Mouse (Mus musculus): ENCODE measurements around the gene Hipk2. TPM values are rescaled to one million over a fixed set of nuclear protein-coding genes. Genes with fewer than 3 reads are reported as not detected.
A peak's percentile ranks its signal among the peaks of the same experiment; 100 is the strongest.

Gene Hipk2
- polyA plus RNA-seq, 1 experiment, result 14.9 TPM

- Histone ChIP-seq H3K4me3 (ENCODE audit: extremely low read depth, insufficient read depth, insufficient read length) (no peak overlapping the region), H3K27ac (ENCODE audit: insufficient read depth, low read length) (no peak overlapping the region), H3K4me1 (ENCODE audit: control insufficient read depth, insufficient read depth, insufficient read length) (peaks cover 15% of the 10 kb centered on the region), H3K36me3 (ENCODE audit: control insufficient read depth, insufficient read depth, low read length) (0 out of 2 replicates have a peak, but pooled peaks cover 2% of the 10 kb centered on the region), H3K27me3 (ENCODE audit: control insufficient read depth, insufficient read depth, low read length) (no peaks in the 10 kb centered on the region)
- DNase-seq (ENCODE audit: low read depth in 1 of 2, low spot score in 2 of 2), result no peak
- WGBS, result 96% methylated on average over 3 of the region's 3 CpGs
- no peak for TF ChIP-seq POLR2A (IDR thresholded peaks at IDR 0.05; ENCODE audit: low read depth, low read length)
- no peak for TF ChIP-seq CTCF (IDR thresholded peaks at IDR 0.05; ENCODE audit: extremely low read depth, insufficient read depth, insufficient read length, insufficient replicate concordance)
Measured at GRCm38 (mm10) chr6:38725515-38725914, 150.4 kb downstream of the Hipk2 start.

- WGBS, result 50% methylated on average over 1 of the region's 1 CpGs
- Histone ChIP-seq H3K36me3 (ENCODE audit: control insufficient read depth, insufficient read depth, low read length) (peaks cover 12% of the 10 kb centered on the region), H3K27ac (ENCODE audit: insufficient read depth, low read length) (no peak overlapping the region)
Measured at GRCm38 (mm10) chr6:38721361-38721760, 154.6 kb downstream of the Hipk2 start.

GRCm38 (mm10) chr6:38719229-38719628, 156.7 kb downstream of the Hipk2 start:
- Histone ChIP-seq H3K4me1 (ENCODE audit: control insufficient read depth, insufficient read depth, insufficient read length) (peaks cover 23% of the 10 kb centered on the region), H3K27ac (ENCODE audit: insufficient read depth, low read length) (no peak overlapping the region), H3K4me3 (ENCODE audit: extremely low read depth, insufficient read depth, insufficient read length) (no peak overlapping the region), H3K36me3 (ENCODE audit: control insufficient read depth, insufficient read depth, low read length) (peaks cover 17% of the 10 kb centered on the region), H3K27me3 (ENCODE audit: control insufficient read depth, insufficient read depth, low read length) (no peaks in the 10 kb centered on the region)
- DNase-seq (ENCODE audit: low read depth in 1 of 2, low spot score in 2 of 2), result no peak
- TF ChIP-seq CTCF (IDR thresholded peaks at IDR 0.05; ENCODE audit: extremely low read depth, insufficient read depth, insufficient read length, insufficient replicate concordance) (no peak), POLR2A (IDR thresholded peaks at IDR 0.05; ENCODE audit: low read depth, low read length) (no peak)
- WGBS, result 96% methylated on average over 6 of the region's 6 CpGs

More at GRCm38 (mm10) chr6:38721361-38721760, 154.6 kb downstream of the Hipk2 start:
- no peak for DNase-seq (ENCODE audit: low read depth in 1 of 2, low spot score in 2 of 2)
- H3K27me3 ChIP-seq (ENCODE audit: control insufficient read depth, insufficient read depth, low read length), result no peaks in the 10 kb centered on the region
- no peak overlapping the region for H3K4me3 ChIP-seq (ENCODE audit: extremely low read depth, insufficient read depth, insufficient read length)
- no peak for TF ChIP-seq POLR2A (IDR thresholded peaks at IDR 0.05; ENCODE audit: low read depth, low read length)
- TF ChIP-seq CTCF (IDR thresholded peaks at IDR 0.05; ENCODE audit: extremely low read depth, insufficient read depth, insufficient read length, insufficient replicate concordance), result no peak
- peaks cover 21% of the 10 kb centered on the region for H3K4me1 ChIP-seq (ENCODE audit: control insufficient read depth, insufficient read depth, insufficient read length)

- 94% methylated on average over 7 of the region's 7 CpGs for WGBS
- H3K36me3 ChIP-seq (ENCODE audit: control insufficient read depth, insufficient read depth, low read length), result peaks cover 17% of the 10 kb centered on the region
- H3K27ac ChIP-seq (ENCODE audit: insufficient read depth, low read length), result no peak overlapping the region
- no peak for TF ChIP-seq POLR2A (IDR thresholded peaks at IDR 0.05; ENCODE audit: low read depth, low read length)
- no peak for TF ChIP-seq CTCF (IDR thresholded peaks at IDR 0.05; ENCODE audit: extremely low read depth, insufficient read depth, insufficient read length, insufficient replicate concordance)
- H3K4me3 ChIP-seq (ENCODE audit: extremely low read depth, insufficient read depth, insufficient read length), result no peak overlapping the region
- H3K27me3 ChIP-seq (ENCODE audit: control insufficient read depth, insufficient read depth, low read length), result no peaks in the 10 kb centered on the region
- H3K4me1 ChIP-seq (ENCODE audit: control insufficient read depth, insufficient read depth, insufficient read length), result peaks cover 24% of the 10 kb centered on the region
- DNase-seq (ENCODE audit: low read depth in 1 of 2, low spot score in 2 of 2), result no peak
Measured at GRCm38 (mm10) chr6:38718625-38719024, 157.3 kb downstream of the Hipk2 start.

GRCm38 (mm10) chr6:38715881-38716280, 160.1 kb downstream of the Hipk2 start:
- H3K36me3 ChIP-seq (ENCODE audit: control insufficient read depth, insufficient read depth, low read length), result peaks cover 17% of the 10 kb centered on the region
- TF ChIP-seq CTCF (IDR thresholded peaks at IDR 0.05; ENCODE audit: extremely low read depth, insufficient read depth, insufficient read length, insufficient replicate concordance) (no peak), POLR2A (IDR thresholded peaks at IDR 0.05; ENCODE audit: low read depth, low read length) (no peak)
- H3K27me3 ChIP-seq (ENCODE audit: control insufficient read depth, insufficient read depth, low read length), result no peaks in the 10 kb centered on the region
- 91% methylated on average over 16 of the region's 16 CpGs for WGBS
- H3K4me3 ChIP-seq (ENCODE audit: extremely low read depth, insufficient read depth, insufficient read length), result no peak overlapping the region
- no peak overlapping the region for H3K27ac ChIP-seq (ENCODE audit: insufficient read depth, low read length)
- DNase-seq (ENCODE audit: low read depth in 1 of 2, low spot score in 2 of 2), result no peak
- H3K4me1 ChIP-seq (ENCODE audit: control insufficient read depth, insufficient read depth, insufficient read length), result peaks cover 30% of the 10 kb centered on the region

GRCm38 (mm10) chr6:38713957-38714898, 161.7 kb downstream of the Hipk2 start:
- Histone ChIP-seq H3K27me3 (ENCODE audit: control insufficient read depth, insufficient read depth, low read length) (no peaks in the 10 kb centered on the region), H3K4me1 (ENCODE audit: control insufficient read depth, insufficient read depth, insufficient read length) (peaks cover 34% of the 10 kb centered on the region), H3K27ac (ENCODE audit: insufficient read depth, low read length) (peak overlapping the region; percentile 41), H3K4me3 (ENCODE audit: extremely low read depth, insufficient read depth, insufficient read length) (no peak overlapping the region), H3K36me3 (ENCODE audit: control insufficient read depth, insufficient read depth, low read length) (peaks cover 13% of the 10 kb centered on the region)
- peak in 1 of 2 experiments; percentile 20 for DNase-seq (ENCODE audit: low read depth in 1 of 2, low spot score in 2 of 2)
- TF ChIP-seq POLR2A (IDR thresholded peaks at IDR 0.05; ENCODE audit: low read depth, low read length), result no peak
- TF ChIP-seq CTCF (IDR thresholded peaks at IDR 0.05; ENCODE audit: extremely low read depth, insufficient read depth, insufficient read length, insufficient replicate concordance), result no peak
- 78% methylated on average over 19 of the region's 19 CpGs for WGBS
